Mouse (Mus musculus): ENCODE data around the gene Pmpcb. TPM values are rescaled to one million over a fixed set of nuclear protein-coding genes. Genes with fewer than 3 reads are reported as not detected.
"Not testable (repeated sequence)": the region's sequence is repeated elsewhere in the genome, so short reads cannot be mapped to it uniquely, and the experiment has no call there.

Pmpcb gene
- polyA plus RNA-seq, 1 experiment, result 76.7 TPM

DNA sequence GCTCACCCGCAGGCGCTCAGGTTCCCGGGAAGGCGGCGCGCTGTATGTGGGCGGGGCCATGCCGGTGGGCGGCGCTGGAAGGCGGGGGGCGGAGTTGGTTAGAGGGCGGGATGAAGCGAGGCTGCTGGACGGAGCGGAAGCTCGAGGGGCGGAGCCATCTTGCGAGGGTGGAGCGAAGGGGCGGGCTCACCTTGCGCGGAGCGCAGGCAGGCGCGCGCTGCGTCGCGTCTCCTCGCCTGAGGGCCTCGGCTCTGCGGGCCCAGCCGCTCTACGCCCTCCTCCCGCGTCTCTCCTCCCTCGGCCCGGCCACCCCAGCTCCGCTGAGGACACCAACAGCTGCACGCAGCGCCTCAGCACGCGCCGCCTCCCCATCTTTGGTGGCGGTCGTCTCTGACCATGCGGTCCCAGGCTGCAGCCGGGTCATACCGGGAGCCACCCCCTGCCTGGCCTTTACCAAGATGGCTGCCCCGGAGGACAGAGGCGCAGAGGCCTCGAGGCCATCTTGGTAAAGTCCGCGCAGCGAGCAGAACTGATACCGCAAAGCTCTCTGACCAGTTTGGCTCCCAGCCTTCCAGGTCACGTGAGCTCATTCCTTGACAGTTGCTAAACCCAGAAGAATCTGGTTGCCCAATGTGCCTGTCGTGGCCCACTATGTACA is 35.5 kb upstream of the Pmpcb start, which contains the start of gene Napepld:
Gene Napepld (minus strand): TSS at position 46 of the 658 bp plus-strand sequence.
- Histone ChIP-seq H3K4me3 (replicated peaks; ENCODE audit: insufficient read depth, low read depth, low read length) (peak within 1 kb of the TSS; percentile 92), H3K27ac (ENCODE audit: insufficient read depth, low read length) (peak within 1 kb of the TSS; percentile 97), H3K27me3 (ENCODE audit: control insufficient read depth, insufficient read depth, low read length) (no peaks in the 10 kb centered on the region), H3K4me1 (ENCODE audit: control insufficient read depth, insufficient read depth, low read length) (no peaks in the 10 kb centered on the region; the same call in 1 of the 2 replicates)
- TF ChIP-seq POLR2A (IDR thresholded peaks at IDR 0.05; ENCODE audit: borderline replicate concordance, insufficient read depth, low read length) (peak; percentile 98), CTCF (IDR thresholded peaks at IDR 0.05; ENCODE audit: borderline replicate concordance, insufficient read depth, low read depth, low read length) (no peak)
- WGBS, result under 1% methylated on average over 59 of the region's 59 CpGs
- peak; percentile 98 to 100 for DNase-seq

DNA sequence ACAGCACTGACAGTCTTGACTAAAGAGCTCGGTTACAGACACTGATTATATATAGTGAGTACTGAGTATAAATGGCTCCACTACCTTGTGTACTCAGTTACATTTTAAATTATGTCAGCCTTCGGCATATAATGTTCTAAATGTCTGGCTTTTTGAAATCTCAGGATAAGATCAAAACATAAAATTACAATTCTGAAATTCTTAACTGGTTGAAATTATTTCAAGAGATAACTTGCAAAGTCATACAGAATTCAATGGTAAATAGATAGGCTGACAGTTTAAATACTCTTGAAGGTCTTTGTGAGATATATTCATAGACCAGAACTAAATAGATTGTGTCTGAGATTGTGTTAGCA is 35.0 kb upstream of the Pmpcb start:
- DNase-seq, result no peak
- Histone ChIP-seq H3K27ac (ENCODE audit: insufficient read depth, low read length) (peak overlapping the region; percentile 97), H3K4me3 (replicated peaks; ENCODE audit: insufficient read depth, low read depth, low read length) (peak overlapping the region; percentile 92), H3K4me1 (ENCODE audit: control insufficient read depth, insufficient read depth, low read length) (no peaks in the 10 kb centered on the region; the same call in 1 of the 2 replicates), H3K27me3 (ENCODE audit: control insufficient read depth, insufficient read depth, low read length) (no peaks in the 10 kb centered on the region)
- TF ChIP-seq POLR2A (IDR thresholded peaks at IDR 0.05; ENCODE audit: borderline replicate concordance, insufficient read depth, low read length) (no peak), CTCF (IDR thresholded peaks at IDR 0.05; ENCODE audit: borderline replicate concordance, insufficient read depth, low read depth, low read length) (no peak)
- WGBS, result 43% methylated on average over 2 of the region's 2 CpGs

DNA sequence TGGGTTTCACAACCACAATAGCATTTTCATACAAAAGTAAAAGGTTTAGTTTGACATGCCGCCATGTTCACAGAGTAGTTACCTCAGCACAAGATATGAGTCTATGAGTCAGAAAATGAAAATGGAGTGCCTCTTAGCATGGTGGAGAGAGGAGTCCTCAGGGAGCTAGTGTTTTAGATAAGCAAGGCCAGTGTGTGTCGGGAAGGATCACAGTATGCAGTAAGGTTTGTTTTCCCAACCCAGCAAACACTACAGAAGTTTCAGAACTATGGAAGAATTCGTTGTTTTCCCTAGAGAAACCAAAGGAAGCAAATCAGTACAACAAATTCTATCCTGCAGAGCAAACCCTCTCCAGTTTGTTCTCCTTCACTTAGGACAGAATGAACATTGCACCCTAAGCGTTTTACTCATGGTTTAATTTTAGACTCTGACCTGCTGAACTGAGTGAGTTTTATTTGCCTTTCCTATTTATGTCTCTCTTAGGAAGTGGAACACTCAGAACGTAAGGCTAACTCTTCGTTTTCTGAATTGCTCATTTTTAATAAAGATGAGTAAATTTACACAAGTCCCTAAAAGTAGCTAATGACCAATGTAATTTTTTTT is 34.0 kb upstream of the Pmpcb start:
- Histone ChIP-seq H3K27me3 (ENCODE audit: control insufficient read depth, insufficient read depth, low read length) (no peaks in the 10 kb centered on the region), H3K27ac (ENCODE audit: insufficient read depth, low read length) (no peak overlapping the region), H3K4me3 (replicated peaks; ENCODE audit: insufficient read depth, low read depth, low read length) (no peak overlapping the region), H3K4me1 (ENCODE audit: control insufficient read depth, insufficient read depth, low read length) (no peaks in the 10 kb centered on the region; the same call in 1 of the 2 replicates)
- 88% methylated on average over 6 of the region's 6 CpGs for WGBS
- no peak for DNase-seq
- TF ChIP-seq CTCF (IDR thresholded peaks at IDR 0.05; ENCODE audit: borderline replicate concordance, insufficient read depth, low read depth, low read length), result no peak
- TF ChIP-seq POLR2A (IDR thresholded peaks at IDR 0.05; ENCODE audit: borderline replicate concordance, insufficient read depth, low read length), result no peak

DNA sequence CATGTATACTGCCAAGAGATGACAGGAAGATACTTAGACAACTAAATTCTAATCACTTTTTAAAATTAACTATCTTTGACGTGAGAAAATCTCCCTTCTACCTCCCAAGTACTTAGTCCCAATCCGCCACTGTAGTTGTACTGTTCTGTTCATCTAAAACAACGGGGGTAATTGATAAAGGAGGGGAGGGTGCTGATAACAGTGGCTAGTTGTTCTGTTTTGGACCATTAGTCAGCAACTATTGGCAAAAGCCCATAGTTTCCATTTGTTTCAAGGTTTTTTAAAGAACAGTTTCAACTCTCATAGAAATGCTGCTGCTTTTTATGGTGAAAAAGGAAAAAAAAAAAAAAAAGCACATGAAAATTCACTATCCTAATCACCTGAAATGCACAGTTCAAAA is 33.2 kb upstream of the Pmpcb start:
- TF ChIP-seq CTCF (IDR thresholded peaks at IDR 0.05; ENCODE audit: borderline replicate concordance, insufficient read depth, low read depth, low read length) (no peak), POLR2A (IDR thresholded peaks at IDR 0.05; ENCODE audit: borderline replicate concordance, insufficient read depth, low read length) (no peak)
- Histone ChIP-seq H3K4me3 (replicated peaks; ENCODE audit: insufficient read depth, low read depth, low read length) (no peak overlapping the region), H3K27ac (ENCODE audit: insufficient read depth, low read length) (no peak overlapping the region), H3K4me1 (ENCODE audit: control insufficient read depth, insufficient read depth, low read length) (no peaks in the 10 kb centered on the region; the same call in 1 of the 2 replicates), H3K27me3 (ENCODE audit: control insufficient read depth, insufficient read depth, low read length) (no peaks in the 10 kb centered on the region)
- DNase-seq, result no peak
- WGBS, result 77% methylated on average over 3 of the region's 3 CpGs

DNA sequence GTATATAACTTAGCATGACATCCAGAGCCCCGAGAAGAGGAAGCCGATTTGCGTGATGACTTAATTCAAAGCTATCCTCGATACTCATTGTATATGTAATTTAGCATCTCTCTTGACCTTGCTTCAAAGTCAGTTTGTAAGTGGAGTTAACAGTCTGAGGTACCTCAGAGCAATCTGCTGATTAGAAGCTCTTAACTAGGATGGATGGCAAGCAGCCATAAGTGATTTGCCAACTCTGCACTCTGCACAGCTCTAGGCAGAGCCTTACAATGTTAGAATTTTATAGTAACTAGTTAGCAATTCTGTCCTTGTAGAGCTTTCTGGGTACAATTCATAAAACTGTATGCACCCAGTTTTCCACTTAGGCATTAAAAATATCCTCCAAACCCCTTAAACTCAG is 30.4 kb upstream of the Pmpcb start:
- TF ChIP-seq POLR2A (IDR thresholded peaks at IDR 0.05; ENCODE audit: borderline replicate concordance, insufficient read depth, low read length) (no peak), CTCF (IDR thresholded peaks at IDR 0.05; ENCODE audit: borderline replicate concordance, insufficient read depth, low read depth, low read length) (no peak)
- Histone ChIP-seq H3K27ac (ENCODE audit: insufficient read depth, low read length) (no peak overlapping the region), H3K27me3 (ENCODE audit: control insufficient read depth, insufficient read depth, low read length) (no peaks in the 10 kb centered on the region), H3K4me3 (replicated peaks; ENCODE audit: insufficient read depth, low read depth, low read length) (no peak overlapping the region), H3K4me1 (ENCODE audit: control insufficient read depth, insufficient read depth, low read length) (no peaks in the 10 kb centered on the region; the same call in 1 of the 2 replicates)
- 87% methylated on average over 4 of the region's 4 CpGs for WGBS
- no peak for DNase-seq

DNA sequence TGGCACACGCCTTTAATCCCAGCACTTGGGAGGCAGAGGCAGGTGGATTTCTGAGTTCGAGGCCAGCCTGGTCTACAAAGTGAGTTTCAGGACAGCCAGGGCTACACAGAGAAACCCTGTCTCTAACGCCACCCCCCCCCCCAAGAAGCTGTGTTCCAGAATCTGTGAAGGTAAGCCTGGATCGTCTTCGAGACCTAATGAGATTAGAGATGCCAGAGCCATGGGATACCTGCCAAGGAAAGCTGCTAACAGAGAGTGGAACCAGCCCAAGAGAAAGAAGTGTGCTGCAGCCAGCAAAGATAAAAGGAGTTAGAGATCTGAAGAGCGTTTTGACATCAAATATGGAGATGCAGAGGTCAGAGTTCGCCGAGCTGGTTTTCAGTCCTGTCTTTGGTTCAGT is 28.9 kb upstream of the Pmpcb start:
- H3K27ac ChIP-seq (ENCODE audit: insufficient read depth, low read length); H3K27me3 ChIP-seq (ENCODE audit: control insufficient read depth, insufficient read depth, low read length); H3K4me1 ChIP-seq (ENCODE audit: control insufficient read depth, insufficient read depth, low read length); H3K4me3 ChIP-seq (replicated peaks; ENCODE audit: insufficient read depth, low read depth, low read length); DNase-seq: not testable (repeated sequence)
- 63% methylated on average over 8 of the region's 8 CpGs for WGBS

DNA sequence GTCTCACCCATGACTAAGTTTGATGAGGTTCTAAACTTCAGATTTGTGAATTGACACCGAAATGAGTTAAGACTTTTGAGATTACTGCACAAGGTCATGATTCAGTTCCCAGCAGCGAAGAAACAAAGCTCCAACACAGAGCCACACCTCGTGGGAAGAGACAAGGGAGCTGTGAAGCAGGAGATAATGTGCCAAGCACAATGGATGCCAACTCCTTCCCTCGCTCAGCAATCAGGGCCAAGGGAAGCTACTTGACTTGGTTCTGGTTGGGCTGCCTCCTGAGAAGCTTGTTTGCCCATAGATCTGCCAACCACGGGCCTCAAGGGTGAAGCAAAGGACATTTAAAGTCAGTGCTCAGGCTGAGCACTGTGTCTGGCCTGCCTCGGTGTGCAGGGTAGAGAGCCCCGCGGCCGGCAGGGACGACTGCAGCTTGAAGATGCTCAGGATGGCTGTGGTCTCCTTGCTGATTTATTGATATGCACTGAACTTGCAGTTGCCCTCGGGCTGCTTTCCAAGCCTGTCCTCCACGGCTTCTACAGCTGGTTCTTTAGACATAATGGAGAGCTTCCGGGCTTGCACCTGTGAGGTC is 24.7 kb upstream of the Pmpcb start:
- Histone ChIP-seq H3K4me1 (ENCODE audit: control insufficient read depth, insufficient read depth, low read length) (no peaks in the 10 kb centered on the region), H3K4me3 (replicated peaks; ENCODE audit: insufficient read depth, low read depth, low read length) (no peak overlapping the region), H3K27me3 (ENCODE audit: control insufficient read depth, insufficient read depth, low read length) (no peaks in the 10 kb centered on the region), H3K27ac (ENCODE audit: insufficient read depth, low read length) (no peak overlapping the region)
- no peak for TF ChIP-seq POLR2A (IDR thresholded peaks at IDR 0.05; ENCODE audit: borderline replicate concordance, insufficient read depth, low read length)
- no peak for TF ChIP-seq CTCF (IDR thresholded peaks at IDR 0.05; ENCODE audit: borderline replicate concordance, insufficient read depth, low read depth, low read length)
- DNase-seq, result no peak
- WGBS, result 37% methylated on average over 13 of the region's 13 CpGs

DNA sequence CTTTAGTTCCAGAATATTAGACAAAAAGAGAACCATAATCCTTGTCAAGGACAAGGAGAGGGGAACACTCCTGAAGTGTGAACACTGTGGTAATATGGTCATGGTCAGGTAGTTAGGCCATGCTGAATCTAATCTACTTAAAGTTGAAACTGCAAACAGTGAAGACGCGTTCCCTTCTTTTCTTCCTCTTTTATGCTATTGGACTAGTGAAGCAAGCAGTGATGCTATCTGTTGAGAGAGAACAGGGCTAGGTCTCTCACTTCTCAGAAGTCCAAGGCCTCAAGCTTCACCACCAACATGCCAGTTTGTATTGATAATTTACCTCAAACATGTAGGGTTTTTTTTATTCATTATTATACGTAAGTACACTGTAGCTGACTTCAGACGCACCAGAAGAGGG is 22.5 kb upstream of the Pmpcb start:
- no peak overlapping the region for H3K27ac ChIP-seq (ENCODE audit: insufficient read depth, low read length)
- no peaks in the 10 kb centered on the region for H3K27me3 ChIP-seq (ENCODE audit: control insufficient read depth, insufficient read depth, low read length)
- H3K4me1 ChIP-seq (ENCODE audit: control insufficient read depth, insufficient read depth, low read length), result no peaks in the 10 kb centered on the region
- no peak for DNase-seq
- H3K4me3 ChIP-seq (replicated peaks; ENCODE audit: insufficient read depth, low read depth, low read length), result no peak overlapping the region
- WGBS, result 96% methylated on average over 4 of the region's 4 CpGs
- TF ChIP-seq POLR2A (IDR thresholded peaks at IDR 0.05; ENCODE audit: borderline replicate concordance, insufficient read depth, low read length) (no peak), CTCF (IDR thresholded peaks at IDR 0.05; ENCODE audit: borderline replicate concordance, insufficient read depth, low read depth, low read length) (no peak)
